Mouse (Mus musculus): ENCODE measurements around the gene Defb36.

GRCm38 (mm10) chr2:152633334-152633733, 29.2 kb downstream of the Defb36 start:
- TF ChIP-seq POLR2A (IDR thresholded peaks at IDR 0.05; ENCODE audit: borderline replicate concordance, insufficient read depth, low read length) (no peak), CTCF (IDR thresholded peaks at IDR 0.05; ENCODE audit: borderline replicate concordance, insufficient read depth, low read depth, low read length) (no peak)

All from cerebellum, adult 2 months (tissue).